Mouse (Mus musculus): ENCODE results near the gene Gm10283.
"Not testable (repeated sequence)": the region's sequence is repeated elsewhere in the genome, so short reads cannot be mapped to it uniquely, and the experiment has no call there.

Gm10283 gene

DNA sequence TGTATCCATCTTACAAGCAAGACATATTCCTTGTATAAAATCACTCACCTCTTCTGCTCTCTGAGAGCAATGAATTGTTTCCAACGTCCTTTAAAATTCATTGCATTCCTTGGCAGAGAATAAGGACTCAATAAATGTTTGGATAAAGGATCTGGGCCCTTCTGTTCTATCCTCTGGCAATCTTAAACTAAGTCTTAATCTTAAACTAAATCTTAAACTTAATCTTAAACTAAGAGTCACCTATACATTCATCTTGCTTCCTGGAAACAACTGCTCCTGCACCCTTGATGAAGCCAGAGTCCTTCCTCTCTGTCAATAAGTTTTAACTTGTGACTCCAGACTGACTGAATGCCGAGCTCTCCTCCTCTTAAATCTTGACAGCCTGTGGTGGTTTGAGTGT lies at the start of gene Gm10283:
TSS of gene Gm10283 (minus strand) at position 101 of the 400 bp plus-strand sequence.
- DNase-seq (ENCODE audit: low spot score): no peak

DNA sequence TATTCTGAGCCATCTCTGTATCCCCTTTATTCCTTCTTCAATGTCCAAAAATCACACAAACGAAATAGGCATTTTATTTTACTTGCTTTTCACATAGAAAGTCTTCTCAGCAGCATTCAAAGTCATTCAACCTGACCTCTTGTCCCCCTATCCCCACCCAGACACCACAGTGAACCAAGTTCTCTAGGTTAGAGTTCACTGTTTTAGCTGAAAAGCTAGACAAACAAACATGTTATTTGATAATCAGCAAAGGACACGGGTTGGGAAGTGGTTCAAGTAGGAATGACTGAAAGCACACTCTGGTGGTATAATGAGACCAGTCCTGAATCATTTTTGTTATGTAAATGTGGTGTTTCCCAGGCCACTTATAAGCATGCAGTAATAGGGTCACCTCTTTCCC lies 31.9 kb upstream of the Gm10283 start:
- no peak for DNase-seq (ENCODE audit: low spot score)

DNA sequence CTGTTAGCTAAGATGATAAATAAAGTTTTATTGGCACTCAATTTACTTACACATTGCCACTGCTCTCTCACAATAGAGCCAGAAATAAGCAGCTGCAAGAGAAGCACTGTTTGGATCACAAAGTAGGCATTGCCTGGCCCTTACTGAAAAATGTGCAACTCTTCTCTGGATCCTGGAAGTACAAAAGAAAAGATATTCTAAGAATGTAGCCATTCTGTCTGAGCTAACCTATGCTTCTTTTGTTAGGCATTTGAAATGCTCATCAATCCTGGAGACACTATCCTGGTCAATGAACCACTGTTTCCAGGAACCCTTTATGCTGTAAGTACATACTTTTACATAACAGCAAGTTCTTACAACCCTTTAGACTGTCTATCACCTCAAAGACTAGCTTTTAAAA lies 15.3 kb upstream of the Gm10283 start:
- no peak for DNase-seq (ENCODE audit: low spot score)

DNA sequence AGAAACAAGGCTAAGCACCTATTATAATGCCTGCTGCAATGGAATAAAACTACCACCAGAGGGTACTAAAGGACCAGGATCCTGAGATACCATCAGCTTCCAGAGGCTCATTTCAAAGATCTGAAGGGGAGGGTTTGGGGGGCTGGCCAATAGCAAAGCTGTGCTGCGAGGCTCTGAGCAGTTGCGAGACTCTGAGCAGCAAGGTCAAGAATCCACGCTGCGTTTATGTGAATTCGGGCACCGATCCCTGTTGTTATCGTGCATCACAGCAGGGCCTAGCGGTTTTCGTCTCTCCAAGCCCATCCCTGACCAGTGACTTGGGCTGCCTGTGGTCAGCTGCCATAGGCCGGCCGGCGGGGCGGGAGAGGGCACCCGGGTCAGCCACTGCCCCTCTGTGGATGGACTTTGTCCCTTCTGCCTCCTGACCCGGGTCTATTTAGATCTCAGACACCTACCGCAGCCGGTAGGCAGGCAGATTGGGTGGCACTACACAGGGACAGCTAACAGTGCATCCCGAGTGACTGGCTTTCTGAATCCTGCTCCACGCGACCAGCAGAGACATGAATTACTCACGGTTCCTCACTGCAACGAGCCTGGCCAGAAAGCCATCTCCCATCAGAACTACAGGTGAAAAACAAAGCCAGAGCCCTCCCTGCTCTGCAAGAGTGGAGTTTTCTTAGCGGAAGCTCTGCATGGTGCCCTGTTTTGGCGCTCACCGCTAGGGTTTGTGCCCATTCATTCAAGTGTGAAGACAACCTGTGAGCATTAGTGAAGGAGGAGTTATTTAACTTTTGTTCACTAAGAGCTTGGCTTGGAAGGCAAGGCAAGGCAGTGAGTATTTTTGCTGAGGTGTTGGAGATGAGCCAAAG lies 2.9 kb upstream of the Gm10283 start, which contains the start of gene Aadat:
TSS of gene Aadat (plus strand) at position 280 of the 869 bp plus-strand sequence.
- DNase-seq (ENCODE audit: low spot score): peak; percentile 33

DNA sequence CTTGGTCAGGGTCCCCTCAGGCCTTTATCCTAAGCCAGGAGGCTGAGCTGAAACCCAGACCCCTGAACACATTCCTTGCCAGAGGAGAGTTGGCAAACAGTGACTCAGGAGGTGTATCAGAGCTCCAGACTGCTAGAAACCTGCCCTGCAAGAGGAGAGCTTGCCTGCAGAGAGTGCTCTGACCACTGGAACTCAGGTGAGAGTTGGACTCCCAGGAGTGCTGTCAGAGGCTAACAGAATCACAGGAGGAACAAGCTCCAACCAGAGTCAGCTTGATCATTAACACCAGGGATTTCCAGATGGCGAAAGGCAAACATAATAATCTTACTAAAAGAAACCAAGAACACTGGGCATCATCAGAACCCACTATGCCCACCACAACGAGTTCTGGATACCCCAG lies 8.0 kb downstream of the Gm10283 start:
- DNase-seq (ENCODE audit: low spot score): not testable (repeated sequence)

DNA sequence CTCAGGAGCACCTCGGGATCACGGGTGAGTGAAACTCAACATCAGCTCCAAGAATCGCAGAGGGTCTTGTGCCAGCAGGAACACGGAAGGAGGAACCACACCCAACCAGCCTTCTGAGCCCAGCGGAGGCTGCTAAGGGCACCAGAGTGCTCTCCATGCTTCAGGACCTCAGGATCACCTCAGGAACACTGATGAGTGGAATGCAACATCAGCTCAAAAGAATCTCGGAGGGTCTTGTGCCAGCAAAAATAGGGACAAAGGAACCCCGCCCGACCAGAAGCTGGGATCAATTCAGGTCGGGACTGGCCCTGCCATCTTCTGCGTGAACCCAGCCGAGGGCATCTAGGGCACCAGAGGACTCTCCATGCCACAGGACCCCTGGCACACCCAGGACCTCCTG lies 8.4 kb downstream of the Gm10283 start:
- no peak for DNase-seq (ENCODE audit: low spot score)

DNA sequence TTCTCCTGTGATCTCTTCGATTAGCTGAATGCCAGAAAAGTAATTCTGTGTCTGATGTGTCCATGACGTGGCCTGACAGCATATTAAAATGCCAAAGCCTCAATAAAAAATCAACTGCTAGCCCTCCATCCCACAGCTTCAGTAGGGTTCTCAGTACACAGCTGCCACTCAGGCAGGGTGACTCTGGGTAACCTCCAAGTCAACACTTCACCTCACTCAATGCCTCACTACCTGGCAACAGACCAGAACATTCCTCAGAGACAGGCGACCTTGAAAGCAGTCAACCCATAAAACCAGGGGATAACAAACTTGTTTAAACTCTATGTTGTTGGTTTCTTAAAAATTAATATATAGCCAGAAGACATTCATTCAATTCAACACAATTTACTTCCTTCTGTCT lies 10.5 kb downstream of the Gm10283 start:
- no peak for DNase-seq (ENCODE audit: low spot score)

DNA sequence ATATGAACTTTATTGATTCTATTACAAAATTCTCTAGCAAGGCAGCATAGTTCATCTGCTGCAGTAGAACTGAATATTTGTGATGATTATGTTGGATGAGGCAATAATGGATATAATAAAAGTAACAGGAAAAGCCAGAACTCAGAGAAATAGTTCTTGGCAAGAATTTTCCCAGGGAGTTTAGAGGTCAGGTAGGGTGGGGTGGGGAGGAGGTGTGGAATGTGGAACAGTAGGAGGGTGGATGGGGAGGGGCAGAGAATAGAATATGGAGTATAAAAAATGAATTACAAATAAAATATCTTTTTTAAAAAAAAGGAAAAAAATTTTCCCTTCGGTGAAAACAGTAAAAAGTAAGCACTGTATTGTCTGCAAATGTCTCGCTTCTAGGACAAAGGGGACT lies 11.1 kb downstream of the Gm10283 start:
- no peak for DNase-seq (ENCODE audit: low spot score)

DNA sequence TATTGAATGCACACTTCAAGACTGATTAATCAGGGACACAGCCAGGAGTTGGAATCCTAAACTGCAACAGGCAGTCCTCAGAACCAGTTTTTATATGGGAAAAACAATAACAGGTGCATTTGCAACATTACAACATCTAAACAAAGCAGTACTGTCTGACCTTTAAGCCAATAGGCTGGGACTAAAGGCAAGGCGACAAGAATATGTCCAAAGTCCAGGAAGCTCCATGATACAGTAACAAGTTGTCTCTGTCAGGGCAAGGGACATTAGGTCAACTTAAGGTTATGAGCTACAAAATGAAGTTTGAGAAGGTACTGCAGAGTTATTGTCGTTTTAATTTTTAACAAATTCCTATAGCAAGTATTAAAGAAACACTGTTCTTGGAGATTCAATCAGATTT lies 12.9 kb downstream of the Gm10283 start:
- DNase-seq (ENCODE audit: low spot score): no peak

DNA sequence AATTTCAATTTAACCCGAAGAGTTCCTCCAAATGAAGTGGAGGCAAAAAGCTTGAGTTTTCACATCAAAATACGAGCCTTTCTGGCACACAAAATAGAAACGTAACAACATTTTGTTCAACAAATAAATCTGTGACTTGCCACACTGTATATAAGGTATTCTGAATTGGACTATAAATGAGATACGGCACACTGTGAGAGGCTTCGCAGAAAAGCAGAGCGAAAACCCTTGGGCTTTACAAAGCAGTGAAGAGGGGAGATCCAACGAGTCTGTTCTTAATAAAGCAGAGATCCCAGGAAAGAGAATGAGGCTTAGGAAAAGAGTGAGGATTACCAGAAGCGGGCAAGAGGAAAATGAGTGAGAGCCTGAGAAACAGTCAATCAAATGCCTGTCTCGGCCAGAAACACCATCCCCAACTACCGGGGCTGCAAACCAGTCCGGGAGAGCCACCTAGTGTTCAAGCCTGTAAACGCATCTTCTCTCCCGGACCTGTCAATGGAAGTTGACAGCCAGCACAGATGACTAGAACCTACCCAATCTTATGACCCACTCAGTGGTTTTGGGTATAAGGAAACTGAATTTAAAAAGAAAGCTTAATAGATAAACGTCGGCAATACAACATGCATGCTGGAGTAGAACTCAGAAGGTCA lies 36.2 kb downstream of the Gm10283 start:
- DNase-seq (ENCODE audit: low spot score): peak; percentile 56

DNA sequence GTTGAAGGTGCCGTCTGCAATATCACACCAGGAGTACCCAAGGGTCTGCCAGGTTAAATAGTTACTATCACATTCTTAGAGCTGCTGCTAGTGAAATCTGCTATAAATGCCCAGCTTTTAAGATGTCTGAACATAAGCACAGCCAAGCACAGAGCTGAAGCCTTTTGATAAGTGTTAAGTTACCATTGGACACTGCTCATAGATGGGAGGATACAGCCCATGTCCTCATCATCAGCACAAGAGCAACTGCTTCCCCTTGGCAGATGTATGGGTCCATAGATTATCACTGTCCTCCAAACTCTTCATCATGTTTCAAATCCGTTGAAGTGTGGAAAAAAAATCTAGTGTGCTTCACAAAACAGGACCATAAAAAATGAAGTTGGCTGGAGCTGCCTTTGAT lies 53.7 kb downstream of the Gm10283 start:
- no peak for DNase-seq (ENCODE audit: low spot score)

DNA sequence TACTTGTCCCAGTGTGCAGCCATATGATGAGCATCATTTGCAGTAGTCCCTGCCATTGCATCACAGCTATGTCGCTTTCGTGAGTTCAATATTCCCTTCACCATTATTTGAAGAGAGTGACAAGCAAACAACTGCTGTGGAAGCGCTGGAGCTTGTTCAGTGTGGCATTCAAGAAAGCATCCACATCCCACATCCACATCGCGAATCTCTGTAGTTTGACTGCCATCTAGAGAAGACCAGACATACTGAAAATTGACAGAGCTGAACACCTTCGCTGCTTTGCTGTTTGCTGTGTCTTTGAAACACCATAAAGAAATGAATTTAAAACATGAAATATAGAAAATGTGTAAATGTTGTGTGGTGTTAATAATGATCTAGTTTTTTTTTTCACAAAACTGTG lies 58.0 kb downstream of the Gm10283 start:
- no peak for DNase-seq (ENCODE audit: low spot score)

DNA sequence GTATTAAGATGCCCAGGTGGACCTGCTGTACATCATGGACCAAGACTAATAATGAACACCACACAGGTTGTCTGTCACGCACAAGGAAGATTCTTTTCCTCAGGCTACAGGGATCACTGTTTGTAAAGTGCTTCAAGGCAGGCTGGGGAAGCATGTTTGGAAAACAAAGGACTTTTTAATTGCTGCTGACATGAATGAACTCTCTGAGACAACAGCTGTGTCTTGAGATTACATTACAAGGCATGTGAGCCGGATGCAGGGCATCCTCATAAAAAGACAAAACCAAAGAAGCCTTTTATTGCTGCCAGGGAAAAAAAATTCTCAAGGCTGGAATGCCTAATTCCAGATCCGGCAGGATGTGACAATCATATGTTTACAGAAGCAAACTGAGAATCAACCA lies 64.4 kb downstream of the Gm10283 start:
- no peak for DNase-seq (ENCODE audit: low spot score)

DNA sequence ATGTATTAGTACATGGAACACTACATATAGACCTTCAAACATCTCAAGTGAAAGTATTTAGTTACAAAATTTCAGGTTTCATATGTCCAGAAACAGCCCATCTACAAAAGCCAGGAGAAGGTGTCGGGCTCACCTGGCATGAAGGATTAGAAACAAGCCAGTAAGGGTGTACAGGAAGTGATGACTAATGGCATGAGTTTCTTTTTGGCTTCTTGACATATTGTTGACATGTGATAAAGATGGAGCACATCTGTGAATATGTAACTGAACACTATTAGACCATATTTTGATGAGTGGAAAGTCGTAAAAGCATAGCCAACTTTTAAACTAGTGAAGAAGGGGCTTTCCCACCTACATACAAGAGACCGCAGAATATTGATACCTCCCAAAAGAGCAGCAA lies 66.1 kb downstream of the Gm10283 start:
- DNase-seq (ENCODE audit: low spot score): no peak

DNA sequence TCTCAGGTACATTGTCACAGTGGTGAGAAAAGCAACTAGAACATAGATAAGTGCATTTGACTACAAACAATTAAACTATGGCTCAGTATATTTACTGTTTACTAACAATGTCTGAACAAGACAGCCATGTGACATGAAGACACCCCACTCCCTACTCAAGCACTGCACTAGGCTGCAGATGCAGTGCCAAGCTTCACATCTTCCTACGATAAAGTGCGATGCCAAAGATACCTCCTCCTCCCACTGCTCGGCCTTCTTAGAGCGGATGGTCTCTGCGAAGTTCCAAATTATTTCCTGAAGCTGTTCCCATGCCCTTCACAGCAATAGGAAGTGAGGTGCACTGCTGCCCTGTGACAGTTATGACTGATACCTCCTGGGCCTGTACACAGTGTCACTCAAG lies 70.3 kb downstream of the Gm10283 start:
- DNase-seq (ENCODE audit: low spot score): no peak

DNA sequence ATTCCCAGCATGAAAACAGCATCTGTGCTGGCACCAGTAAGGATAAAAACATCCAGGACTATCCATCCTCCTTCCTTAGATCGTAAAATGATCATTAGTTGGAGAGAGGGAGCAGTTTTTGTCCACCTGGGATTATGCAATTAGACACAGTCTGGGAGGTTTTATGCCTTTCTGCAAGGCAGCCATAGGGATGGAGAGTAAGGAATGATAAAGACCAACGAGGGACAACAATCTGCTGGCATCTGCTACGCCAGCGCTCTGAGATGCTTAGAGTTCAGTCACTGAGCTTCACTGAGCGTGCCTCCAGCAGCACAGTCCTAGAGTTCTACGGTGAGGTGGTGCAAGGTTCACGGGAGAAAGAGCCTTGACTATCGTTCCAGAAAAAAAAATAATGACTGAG lies 96.6 kb downstream of the Gm10283 start:
- DNase-seq (ENCODE audit: low spot score): no peak

DNA sequence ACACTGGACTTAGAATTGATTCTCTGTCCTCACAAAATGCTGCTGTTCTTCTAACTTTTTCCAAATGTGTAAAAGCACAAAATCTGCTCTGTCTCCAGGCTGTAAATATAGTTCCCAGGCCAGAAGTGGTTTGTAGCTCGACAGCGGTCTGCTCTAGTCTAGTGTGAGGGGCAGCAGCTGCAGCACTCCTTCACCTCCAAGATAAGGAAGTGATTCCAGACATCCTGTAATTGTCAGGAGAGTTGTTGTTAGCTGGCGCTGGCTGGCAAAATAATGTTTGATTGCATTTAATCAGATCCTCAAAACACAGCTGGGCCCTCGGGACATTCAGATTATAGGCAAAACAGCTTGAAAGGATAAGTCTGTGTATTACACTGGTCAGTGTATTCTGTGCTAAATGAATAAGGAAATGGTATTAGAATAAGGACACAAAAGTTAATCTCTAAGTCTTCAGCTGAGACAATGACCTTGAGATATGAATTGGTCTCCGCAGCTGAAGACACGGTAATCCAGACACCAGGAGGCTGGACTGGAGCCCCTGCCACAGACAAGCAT lies 97.9 kb downstream of the Gm10283 start:
- no peak for DNase-seq (ENCODE audit: low spot score)

DNA sequence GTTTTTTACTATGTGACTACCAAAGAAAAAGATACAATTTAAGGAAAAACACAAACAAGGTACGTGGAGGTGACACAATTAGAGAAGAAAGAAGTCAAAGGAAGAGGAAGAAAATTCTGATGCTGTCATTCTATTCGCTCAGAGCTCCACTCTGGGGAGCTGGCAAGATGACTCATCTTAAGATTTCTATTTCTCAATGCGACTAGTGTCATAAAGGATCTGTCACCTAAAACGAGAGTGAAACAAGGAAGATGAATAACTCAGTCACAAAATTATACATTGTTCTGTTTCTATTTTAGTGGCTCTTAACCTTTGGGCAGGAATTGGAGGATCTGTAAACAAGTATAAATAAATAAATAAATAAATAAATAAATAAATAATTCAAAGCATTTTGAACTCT lies 109.3 kb downstream of the Gm10283 start:
- no peak for DNase-seq (ENCODE audit: low spot score)

DNA sequence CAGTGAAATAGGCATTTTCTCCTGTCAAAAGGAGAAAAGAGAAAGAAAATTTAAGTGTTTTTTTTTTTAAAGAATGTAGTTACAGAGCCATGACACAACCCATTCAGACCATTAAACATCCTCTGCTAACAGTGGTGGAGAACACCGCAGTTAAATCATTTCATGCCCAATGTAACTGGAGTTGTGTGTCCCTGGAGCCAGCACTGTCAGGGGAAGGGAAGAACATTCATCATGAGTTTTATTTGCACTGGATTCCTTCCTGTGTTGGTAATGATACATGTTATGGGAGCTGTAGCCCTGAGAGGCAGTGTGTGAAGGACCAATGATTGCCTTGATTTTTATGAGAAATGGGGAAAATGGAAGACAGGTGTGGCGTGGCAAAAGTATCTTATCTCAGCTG lies 116.4 kb downstream of the Gm10283 start:
- DNase-seq (ENCODE audit: low spot score): no peak
